Mouse (Mus musculus) embryonic facial prominence, embryonic 12.5 days (tissue): ENCODE data around the gene Pfdn2. TPM values are rescaled to one million over a fixed set of nuclear protein-coding genes. Genes with fewer than 3 reads are reported as not detected.
"Not testable (repeated sequence)": the region's sequence is repeated elsewhere in the genome, so short reads cannot be mapped to it uniquely, and the experiment has no call there.

ENCODE experiments used
- ATAC-seq: fragments of 200-750 bp; cut with Nextera tagmentation; 2 replicates; pipeline ENCODE4 v1.8.0; 2017; ENCODE audit not compliant: insufficient number of reproducible peaks, insufficient read depth, low FRiP score, low TSS enrichment
- H3K27ac ChIP-seq: fragments of 300-500 bp; sonication (generic); 2 replicates; pipeline ENCODE4 v1.5.1; 2016; ENCODE audit warnings: mild to moderate bottlenecking
- H3K27me3 ChIP-seq: fragments of 300-500 bp; sonication (generic); 2 replicates; pipeline ENCODE4 v1.6.1; 2016; ENCODE audit warnings: mild to moderate bottlenecking, moderate library complexity
- H3K36me3 ChIP-seq: fragments of 300-500 bp; sonication (generic); 2 replicates; pipeline ENCODE4 v1.6.1; 2016; ENCODE audit warnings: mild to moderate bottlenecking
- H3K4me1 ChIP-seq: fragments of 300-500 bp; sonication (generic); 2 replicates; pipeline ENCODE4 v1.6.1; 2016
- H3K4me2 ChIP-seq: fragments of 300-500 bp; sonication (generic); replicated peaks from 2 replicates; pipeline ENCODE4 v1.6.1; 2016; ENCODE audit warnings: mild to moderate bottlenecking, moderate library complexity
- H3K4me3 ChIP-seq: fragments of 300-500 bp; sonication (generic); 2 replicates; pipeline ENCODE4 v1.5.1; 2016; ENCODE audit warnings: mild to moderate bottlenecking
- H3K9ac ChIP-seq: fragments of 300-500 bp; sonication (generic); 2 replicates; pipeline ENCODE4 v1.6.1; 2016; ENCODE audit warnings: mild to moderate bottlenecking, moderate library complexity
- H3K9me3 ChIP-seq: fragments of 300-500 bp; sonication (generic); 2 replicates; pipeline ENCODE4 v1.6.1; 2016; ENCODE audit warnings: mild to moderate bottlenecking, moderate library complexity
- WGBS: fragments of 180-500 bp; shearing (Covaris S2); methylation state at CpG from one replicate; pipeline ENCODE4 v1.1.7; 2016; 5-methylcytosine and 5-hydroxymethylcytosine counted together
- polyA plus RNA-seq: library from polyadenylated mRNA; unstranded; fragments of >200 nt; fragmentation: Nextera tagmentation; extraction: Ambion mirVana; gene quantifications from 2 replicates; pipeline ENCODE4 v1.2.1, GENCODE M21; 2016

Pfdn2 gene
- 118 and 127 TPM in 2 replicates for polyA plus RNA-seq

DNA sequence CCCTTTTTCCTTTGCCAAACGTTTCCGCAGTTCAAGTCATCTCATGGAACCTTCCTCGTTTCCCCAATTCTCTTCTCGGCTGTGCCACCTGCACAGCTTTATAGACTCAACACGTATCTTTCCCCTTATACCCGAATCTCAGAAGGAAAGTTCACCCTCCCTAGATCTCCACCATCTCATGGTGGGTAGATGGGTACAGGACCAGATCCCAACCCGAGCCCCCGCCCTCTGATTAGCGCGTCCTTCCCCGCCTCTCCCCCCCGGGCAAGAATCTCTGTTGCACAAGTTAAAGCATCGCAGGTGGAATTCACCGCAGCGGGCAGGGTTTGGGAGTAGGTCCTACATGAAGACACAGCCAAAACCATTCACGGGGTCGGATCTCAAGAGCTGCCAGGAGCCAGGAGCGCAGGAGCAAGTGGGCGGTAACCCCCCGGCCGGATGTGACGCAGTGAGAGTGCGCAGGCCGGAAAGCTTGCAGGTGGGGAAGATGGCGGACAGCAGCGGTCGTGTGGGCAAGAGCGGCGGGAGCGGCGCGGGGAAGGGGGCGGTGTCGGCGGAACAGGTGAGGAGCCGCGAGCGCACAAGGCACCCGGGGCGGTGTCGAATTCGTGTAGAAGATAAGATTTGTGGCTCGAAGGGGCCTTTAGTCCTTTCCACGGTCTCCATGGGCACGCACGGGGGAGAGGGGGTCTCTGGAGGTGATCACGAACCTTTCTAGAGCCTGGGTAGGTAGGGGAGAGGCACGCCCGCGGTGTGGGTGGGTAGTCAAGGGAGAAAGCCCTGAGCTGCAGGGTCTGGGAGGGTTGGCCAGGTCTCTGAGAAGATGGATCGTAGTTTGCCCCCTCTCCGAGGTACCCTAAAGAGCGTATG lies at the start of gene Pfdn2, which contains the start of gene Nit1:
Pfdn2 (plus strand) TSS at position 446 of the 870 bp plus-strand sequence.
Nit1 (minus strand) TSS at position 422 of the 870 bp plus-strand sequence.
- no peaks in the 10 kb centered on the region for H3K27me3 ChIP-seq
- WGBS: 1% methylated on average over 53 of the region's 53 CpGs
- H3K4me2 ChIP-seq: peak within 1 kb of the TSS; percentile 89
- peaks cover 31% of the 10 kb centered on the region for H3K36me3 ChIP-seq
- peak within 1 kb of the TSS; percentile 73 for H3K4me3 ChIP-seq
- peak; percentile 90 for ATAC-seq
- peak within 1 kb of the TSS; percentile 72 for H3K27ac ChIP-seq
- peaks cover 18% of the 10 kb centered on the region for H3K4me1 ChIP-seq
- H3K9me3 ChIP-seq: peaks cover 7% of the 10 kb centered on the region; the same call in 1 of the 2 replicates
- peak within 1 kb of the TSS; percentile 76 for H3K9ac ChIP-seq

DNA sequence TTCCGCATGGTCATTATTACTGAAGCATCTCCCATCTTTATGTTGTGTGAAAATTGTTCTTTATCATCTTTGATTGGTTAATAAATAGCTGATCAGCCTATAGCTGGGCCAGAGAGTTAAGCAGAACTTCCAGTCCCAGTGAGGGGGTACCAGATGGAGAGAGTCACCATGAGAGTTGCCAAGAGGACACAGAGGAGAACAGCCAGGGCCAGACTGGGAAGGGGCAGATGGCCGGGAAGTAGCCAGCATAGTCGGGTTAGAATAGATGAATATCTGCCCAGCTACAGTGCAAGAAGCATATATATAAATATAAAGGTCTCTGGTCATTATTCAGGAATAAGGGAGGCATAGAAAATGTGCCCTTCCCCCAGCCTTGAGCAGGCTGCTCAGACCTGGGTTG lies 47.2 kb upstream of the Pfdn2 start:
- 71% methylated on average over 3 of the region's 3 CpGs for WGBS

DNA sequence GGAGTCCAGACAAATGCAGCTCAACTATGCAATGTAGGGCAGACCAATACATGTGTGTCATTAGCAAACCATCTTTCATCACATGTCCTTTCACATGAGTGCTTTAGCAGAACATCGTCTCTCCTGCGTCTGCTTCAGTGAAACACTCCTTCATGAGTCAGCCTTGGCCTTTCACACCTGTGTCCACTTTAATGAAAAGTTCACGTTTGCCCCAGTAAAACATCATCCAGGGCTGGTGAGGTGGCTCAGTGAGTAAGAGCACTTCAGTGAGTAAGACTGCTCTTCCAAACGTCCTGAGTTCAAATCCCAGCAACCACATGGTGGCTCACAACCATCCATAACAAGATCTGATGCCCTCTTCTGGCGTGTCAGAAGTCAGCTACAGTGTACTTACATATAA lies 39.3 kb upstream of the Pfdn2 start:
- H3K27me3 ChIP-seq, H3K27ac ChIP-seq: not testable (repeated sequence)

More for the DNA sequence above, 47.2 kb upstream of the Pfdn2 start:
- Histone ChIP-seq H3K4me3 (no peak overlapping the region), H3K36me3 (no peaks in the 10 kb centered on the region), H3K4me1 (peaks cover 7% of the 10 kb centered on the region; the same call in 1 of the 2 replicates), H3K4me2 (no peak overlapping the region), H3K9me3 (no peaks in the 10 kb centered on the region), H3K27me3 (peaks cover 14% of the 10 kb centered on the region; the same call in 1 of the 2 replicates), H3K27ac (no peak overlapping the region), H3K9ac (no peak overlapping the region)
- ATAC-seq: no peak

DNA sequence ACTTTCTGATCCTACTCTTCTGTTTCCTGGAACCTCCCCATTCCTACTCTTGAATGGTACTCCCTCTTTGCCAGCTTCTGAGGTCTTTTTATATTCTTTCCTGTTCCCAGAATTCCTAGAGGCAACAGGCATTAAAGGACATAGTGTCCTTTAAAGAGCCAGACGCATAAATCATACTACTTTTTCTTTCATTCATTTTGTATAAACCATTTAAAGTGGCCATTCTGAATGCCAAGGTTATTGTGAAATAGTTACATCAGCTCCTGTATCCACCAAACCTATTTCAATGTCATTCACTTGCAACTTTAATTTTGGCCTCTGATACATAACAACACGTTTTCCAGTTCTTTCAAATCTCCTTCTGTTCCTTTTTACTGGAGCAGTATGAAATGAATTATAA lies 36.1 kb upstream of the Pfdn2 start:
- H3K9ac ChIP-seq: no peak overlapping the region
- H3K4me3 ChIP-seq: no peak overlapping the region
- H3K9me3 ChIP-seq: no peaks in the 10 kb centered on the region
- no peak overlapping the region for H3K4me2 ChIP-seq
- no peaks in the 10 kb centered on the region for H3K27me3 ChIP-seq
- H3K4me1 ChIP-seq: no peaks in the 10 kb centered on the region
- 72% methylated on average over 2 of the region's 2 CpGs for WGBS
- ATAC-seq: no peak
- H3K27ac ChIP-seq: no peak overlapping the region
- no peaks in the 10 kb centered on the region for H3K36me3 ChIP-seq

More for the DNA sequence above, 39.3 kb upstream of the Pfdn2 start:
- not testable (repeated sequence) for H3K4me2 ChIP-seq, H3K4me1 ChIP-seq, H3K9ac ChIP-seq, H3K9me3 ChIP-seq, ATAC-seq, H3K36me3 ChIP-seq, H3K4me3 ChIP-seq
- 69% methylated on average over 5 of the region's 5 CpGs for WGBS

DNA sequence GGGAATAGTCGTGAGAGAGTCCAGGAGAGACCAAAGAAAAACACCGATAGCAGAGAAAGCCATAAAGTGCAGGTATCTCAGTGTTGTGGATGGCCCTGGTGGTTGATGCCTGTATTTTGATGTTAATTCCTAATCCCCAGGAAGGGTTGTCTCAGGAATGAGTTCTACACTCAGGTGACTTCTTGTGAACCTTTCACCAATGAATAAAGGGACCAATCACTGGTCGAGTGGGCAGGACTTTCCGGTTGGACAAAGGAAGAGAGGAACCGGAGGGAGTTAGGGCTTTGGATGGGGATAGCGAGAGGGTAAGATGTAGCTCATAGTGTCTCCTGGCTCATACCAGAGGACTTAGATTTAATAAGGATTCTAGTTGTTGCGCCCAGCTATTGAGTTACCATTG lies 25.7 kb upstream of the Pfdn2 start:
- H3K4me3 ChIP-seq: no peak overlapping the region
- ATAC-seq: no peak
- no peak overlapping the region for H3K27ac ChIP-seq
- H3K36me3 ChIP-seq: no peaks in the 10 kb centered on the region
- 10% methylated on average over 7 of the region's 7 CpGs for WGBS
- H3K9me3 ChIP-seq: no peaks in the 10 kb centered on the region
- H3K4me1 ChIP-seq: no peaks in the 10 kb centered on the region
- no peaks in the 10 kb centered on the region for H3K27me3 ChIP-seq
- H3K4me2 ChIP-seq: no peak overlapping the region; the same call in 1 of the 2 replicates
- H3K9ac ChIP-seq: no peak overlapping the region

DNA sequence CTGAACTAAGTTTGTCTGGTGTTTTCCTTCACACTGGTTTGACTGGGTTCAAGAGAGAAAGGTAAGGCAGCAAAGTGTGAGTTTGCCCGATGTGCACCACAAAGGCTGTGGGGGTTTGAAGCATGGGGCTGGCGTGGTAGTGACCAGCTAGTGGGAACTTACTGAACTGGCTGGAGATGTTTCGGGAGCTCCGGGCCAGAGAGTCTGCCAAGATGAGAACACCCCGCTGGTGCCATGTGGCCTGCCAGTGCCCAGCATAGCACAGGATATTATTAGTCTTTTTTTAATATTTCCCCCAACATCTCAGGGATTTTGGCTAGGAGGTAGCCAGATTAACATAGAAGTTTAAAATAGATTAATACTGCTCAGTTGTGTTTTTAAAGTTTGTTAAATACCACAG lies 25.3 kb upstream of the Pfdn2 start:
- Histone ChIP-seq H3K27ac (no peak overlapping the region), H3K4me2 (no peak overlapping the region; the same call in 1 of the 2 replicates), H3K27me3 (no peaks in the 10 kb centered on the region), H3K4me1 (no peaks in the 10 kb centered on the region), H3K9me3 (no peaks in the 10 kb centered on the region), H3K36me3 (no peaks in the 10 kb centered on the region), H3K9ac (no peak overlapping the region), H3K4me3 (no peak overlapping the region)
- ATAC-seq: no peak
- WGBS: 7% methylated on average over 5 of the region's 5 CpGs

DNA sequence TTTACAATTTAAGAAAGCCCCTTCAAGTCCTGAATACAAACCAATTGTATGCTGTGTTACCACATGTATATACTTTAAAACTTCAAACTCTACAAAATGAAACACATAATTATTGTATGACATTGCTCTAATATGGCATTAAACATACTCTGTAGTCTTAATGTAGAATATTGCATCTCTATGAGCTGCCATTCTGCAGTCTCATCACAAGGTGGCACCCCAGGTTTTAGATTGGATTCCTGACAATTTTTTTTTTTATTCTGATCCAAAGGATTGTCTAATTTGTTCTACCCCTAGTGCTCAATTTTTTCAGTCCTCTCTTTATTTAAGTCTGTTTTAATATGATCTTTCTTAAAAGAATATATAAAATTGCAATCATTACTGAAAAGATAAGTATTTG lies 24.1 kb upstream of the Pfdn2 start:
- Histone ChIP-seq H3K27ac (no peak overlapping the region), H3K9me3 (no peaks in the 10 kb centered on the region), H3K36me3 (no peaks in the 10 kb centered on the region), H3K9ac (no peak overlapping the region), H3K4me3 (no peak overlapping the region), H3K27me3 (no peaks in the 10 kb centered on the region), H3K4me2 (no peak overlapping the region), H3K4me1 (no peaks in the 10 kb centered on the region)
- no peak for ATAC-seq

DNA sequence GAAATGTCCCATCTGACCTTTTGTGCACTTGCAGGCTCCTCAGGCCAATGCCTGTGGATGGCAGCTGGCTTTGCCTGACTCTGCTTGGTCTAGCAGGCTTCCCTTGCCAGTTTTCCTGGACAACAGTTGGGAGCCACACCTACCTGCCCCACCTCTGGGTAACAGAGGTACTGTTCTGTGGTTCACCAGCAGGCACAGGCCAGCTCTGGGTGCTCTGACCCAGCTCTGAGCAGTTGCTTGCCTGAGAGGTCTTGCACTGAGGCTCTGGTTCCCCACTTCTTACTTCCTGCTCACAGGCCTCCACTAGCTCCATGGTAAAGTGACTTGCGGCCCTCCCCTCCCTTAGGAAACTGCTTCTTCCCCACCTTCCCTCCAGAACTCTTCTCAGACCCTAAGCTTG lies 23.5 kb upstream of the Pfdn2 start:
- no peaks in the 10 kb centered on the region for H3K9me3 ChIP-seq
- 75% methylated on average over 1 of the region's 1 CpGs for WGBS
- no peak overlapping the region for H3K4me3 ChIP-seq
- H3K27ac ChIP-seq: no peak overlapping the region
- ATAC-seq: 0 out of 2 replicates have a peak, but pooled peaks have one; percentile 41
- no peak overlapping the region for H3K4me2 ChIP-seq
- H3K27me3 ChIP-seq: no peaks in the 10 kb centered on the region
- no peaks in the 10 kb centered on the region for H3K36me3 ChIP-seq
- H3K4me1 ChIP-seq: no peaks in the 10 kb centered on the region
- H3K9ac ChIP-seq: no peak overlapping the region

DNA sequence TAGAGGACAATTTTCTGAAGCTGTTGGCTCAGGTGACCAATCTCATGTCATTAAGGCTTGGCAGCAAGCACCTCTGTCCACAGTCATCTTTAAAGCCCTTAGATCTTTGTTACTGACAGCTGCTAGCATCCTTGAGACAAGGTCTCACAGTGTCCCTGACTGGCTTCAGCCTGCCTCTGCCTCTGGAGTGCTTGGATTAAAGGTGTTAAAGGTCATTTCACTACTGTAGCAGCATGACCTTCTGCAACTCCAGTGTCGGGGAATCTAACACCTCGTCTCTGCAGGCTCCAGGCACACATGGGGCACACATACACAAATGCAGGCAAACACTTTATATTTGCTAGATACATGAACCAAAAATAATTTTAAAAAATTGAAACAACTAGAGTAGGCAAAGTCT lies 19.9 kb upstream of the Pfdn2 start:
- H3K36me3 ChIP-seq: no peaks in the 10 kb centered on the region
- H3K9me3 ChIP-seq: no peaks in the 10 kb centered on the region
- H3K9ac ChIP-seq: no peak overlapping the region
- WGBS: 75% methylated on average over 2 of the region's 2 CpGs
- no peak overlapping the region for H3K27ac ChIP-seq
- peaks cover 15% of the 10 kb centered on the region for H3K4me1 ChIP-seq
- H3K27me3 ChIP-seq: no peaks in the 10 kb centered on the region
- no peak overlapping the region for H3K4me3 ChIP-seq
- H3K4me2 ChIP-seq: no peak overlapping the region
- ATAC-seq: no peak

DNA sequence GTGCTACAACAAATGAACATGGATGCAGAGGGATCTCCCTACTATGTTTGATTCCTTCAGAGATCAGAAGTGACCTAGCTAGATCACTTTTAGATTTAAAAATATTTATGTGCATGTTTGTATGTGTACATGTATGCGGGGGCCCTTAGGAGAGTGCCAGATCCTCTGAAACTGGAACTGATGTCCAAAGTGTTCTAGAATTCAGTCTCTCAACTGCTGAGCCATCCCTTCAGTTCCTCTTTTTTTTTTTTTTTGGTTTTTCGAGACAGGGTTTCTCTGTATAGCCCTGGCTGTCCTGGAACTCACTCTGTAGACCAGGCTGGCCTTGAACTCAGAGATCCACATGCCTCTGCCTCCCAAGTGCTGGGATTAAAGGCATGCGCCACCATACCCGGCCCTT lies 18.9 kb upstream of the Pfdn2 start:
- ATAC-seq: not testable (repeated sequence)
- 85% methylated on average over 4 of the region's 4 CpGs for WGBS

DNA sequence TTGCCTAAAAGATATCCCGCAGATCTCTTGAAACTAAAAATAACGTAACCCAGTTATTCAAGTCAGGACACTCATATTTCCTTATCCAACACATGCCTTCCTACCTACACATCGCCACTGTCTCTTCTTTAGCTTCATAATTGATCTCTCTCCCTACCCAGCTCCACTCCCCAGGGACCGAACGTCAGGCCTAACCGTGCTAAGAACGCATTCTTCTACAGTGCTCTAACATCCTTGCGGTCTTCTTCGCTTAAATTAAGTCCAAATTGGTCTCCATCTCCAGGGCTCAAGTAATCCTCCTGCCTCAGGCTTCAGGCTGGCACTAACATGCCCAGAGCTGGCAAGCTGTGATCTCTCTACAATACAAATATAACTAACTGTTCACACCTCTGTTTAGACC lies 17.2 kb upstream of the Pfdn2 start:
- peak overlapping the region; percentile 99 for H3K27ac ChIP-seq
- H3K36me3 ChIP-seq: no peaks in the 10 kb centered on the region
- H3K27me3 ChIP-seq: no peaks in the 10 kb centered on the region
- H3K4me2 ChIP-seq: peak overlapping the region; percentile 65
- WGBS: 31% methylated on average over 9 of the region's 9 CpGs
- peak overlapping the region; percentile 92 for H3K9ac ChIP-seq
- no peaks in the 10 kb centered on the region for H3K9me3 ChIP-seq
- no peak for ATAC-seq
- peaks cover 21% of the 10 kb centered on the region for H3K4me1 ChIP-seq
- H3K4me3 ChIP-seq: peak overlapping the region; percentile 85

More for the DNA sequence above, 18.9 kb upstream of the Pfdn2 start:
- H3K4me3 ChIP-seq, H3K27ac ChIP-seq, H3K27me3 ChIP-seq, H3K36me3 ChIP-seq, H3K9ac ChIP-seq, H3K9me3 ChIP-seq, H3K4me2 ChIP-seq: not testable (repeated sequence)
- H3K4me1 ChIP-seq: peaks cover 21% of the 10 kb centered on the region

DNA sequence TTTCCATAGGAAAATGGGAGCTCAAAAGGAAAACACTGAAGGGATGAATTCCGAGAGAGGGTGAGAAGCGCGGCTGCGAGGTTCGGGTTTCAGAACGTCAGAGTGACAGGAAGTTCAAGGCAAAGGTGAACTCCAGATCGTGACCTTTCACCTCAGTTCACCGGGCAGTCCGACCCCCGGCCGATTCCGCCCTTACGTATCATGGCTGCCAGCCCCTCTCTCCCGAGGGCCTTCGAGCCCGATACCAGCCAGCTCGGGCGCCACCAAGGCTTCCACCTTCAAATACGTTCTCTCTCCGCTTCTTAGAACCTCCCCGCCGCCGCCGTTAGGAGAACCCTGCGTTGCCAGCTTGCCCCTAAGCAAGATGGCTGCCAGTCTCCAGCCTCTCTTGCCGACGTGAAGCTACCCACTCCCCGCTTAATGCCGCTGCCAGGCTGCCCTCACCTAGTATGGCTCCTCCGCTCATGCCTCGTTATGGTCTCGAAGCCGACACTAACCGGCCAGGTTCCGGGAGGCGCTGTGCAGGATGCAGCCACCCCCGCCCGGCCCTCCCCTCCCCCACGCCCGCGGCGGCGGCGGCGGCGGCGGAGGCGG lies 16.5 kb upstream of the Pfdn2 start, which contains the start of gene Dedd:
Dedd (plus strand) TSS at position 307 of the 594 bp plus-strand sequence.
- Histone ChIP-seq H3K9me3 (no peaks in the 10 kb centered on the region), H3K4me3 (peak within 1 kb of the TSS; percentile 85), H3K9ac (peak within 1 kb of the TSS; percentile 92), H3K36me3 (no peaks in the 10 kb centered on the region), H3K27ac (peak within 1 kb of the TSS; percentile 99), H3K4me1 (peaks cover 21% of the 10 kb centered on the region), H3K4me2 (peak within 1 kb of the TSS; percentile 65), H3K27me3 (no peaks in the 10 kb centered on the region)
- 1% methylated on average over 39 of the region's 48 CpGs for WGBS
- ATAC-seq: peak; percentile 94
